Comparison of ENCODE assay signal across 8 mouse cellular contexts in genomic region chr4:21726912-21727614, GRCm38 (mm10). TPM values are rescaled to one million over a fixed set of nuclear protein-coding genes. Genes with fewer than 3 reads are reported as not detected.
A peak's percentile ranks its signal among the peaks of the same experiment; 100 is the strongest.
DNase-seq lines count a peak whose midpoint lies in the region; ATAC-seq lines count a peak whose summit lies in the region.

No protein-coding gene starts in this region.

- 0 out of 2 replicates have a peak overlapping the region, but pooled peaks have one; percentile 22 for H3K27ac ChIP-seq in limb, embryonic 11.5 days (replicated peaks; ENCODE audit: low read depth, low read length)
- H3K27ac ChIP-seq in midbrain, embryonic 13.5 days = peak overlapping the region; percentile 89
- H3K27ac ChIP-seq in stomach, embryonic 14.5 days (ENCODE audit: low read length) = peak overlapping the region; percentile 69

- peak; percentile 19 for DNase-seq in urinary bladder, postnatal 14 days (ENCODE audit: low spot score)
- no peak for DNase-seq in urinary bladder, postnatal 4 days (ENCODE audit: low spot score in 2 of 2)
- DNase-seq in embryo, embryonic 10 days (ENCODE audit: low spot score) = peak; percentile 81
- DNase-seq in kidney, adult 11 months = peak; percentile 33
- DNase-seq in limb, embryonic 11.5 days (ENCODE audit: low spot score) = peak; percentile 42

- peak overlapping the region; percentile 74; the same call in 1 of the 2 replicates for H3K9ac ChIP-seq in limb, embryonic 11.5 days (ENCODE audit: low read length)
- H3K9ac ChIP-seq in midbrain, embryonic 13.5 days (replicated peaks) = peak overlapping the region; percentile 88
- H3K9ac ChIP-seq in stomach, embryonic 14.5 days (replicated peaks; ENCODE audit: low read depth, low read length) = 0 out of 2 replicates have a peak overlapping the region, but pooled peaks have one; percentile 68

- ATAC-seq in granulocyte monocyte progenitor cell, adult 5-6 weeks (replicated peaks; ENCODE audit: poor library complexity, severe bottlenecking) = peak; percentile 70
- ATAC-seq in limb, embryonic 11.5 days (ENCODE audit: insufficient number of reproducible peaks, low FRiP score, low TSS enrichment, low read depth) = 0 out of 2 replicates have a peak, but pooled peaks have one; percentile 54
- peak; percentile 49 for ATAC-seq in midbrain, embryonic 13.5 days
- peak; percentile 56; the same call in 1 of the 2 replicates for ATAC-seq in stomach, embryonic 14.5 days (ENCODE audit: insufficient number of reproducible peaks, insufficient read depth, low FRiP score, low read depth)

- H3K27me3 ChIP-seq in limb, embryonic 11.5 days (ENCODE audit: control insufficient read depth, insufficient read depth, low read length) = no peaks in the 10 kb centered on the region
- H3K27me3 ChIP-seq in midbrain, embryonic 13.5 days = no peaks in the 10 kb centered on the region
- no peaks in the 10 kb centered on the region for H3K27me3 ChIP-seq in stomach, embryonic 14.5 days (ENCODE audit: control insufficient read depth, insufficient read depth, low read length)

- no peaks in the 10 kb centered on the region; the same call in 1 of the 2 replicates for H3K4me1 ChIP-seq in limb, embryonic 11.5 days (ENCODE audit: control insufficient read depth, insufficient read depth, low read length)
- H3K4me1 ChIP-seq in midbrain, embryonic 13.5 days (replicated peaks) = peaks cover 15% of the 10 kb centered on the region
- H3K4me1 ChIP-seq in stomach, embryonic 14.5 days (ENCODE audit: control insufficient read depth, insufficient read depth, low read length) = no peaks in the 10 kb centered on the region

- no peaks in the 10 kb centered on the region for H3K36me3 ChIP-seq in limb, embryonic 11.5 days (ENCODE audit: control insufficient read depth, insufficient read depth, low read length)
- no peaks in the 10 kb centered on the region for H3K36me3 ChIP-seq in midbrain, embryonic 13.5 days
- no peaks in the 10 kb centered on the region for H3K36me3 ChIP-seq in stomach, embryonic 14.5 days (ENCODE audit: control insufficient read depth, insufficient read depth, low read length)

- peak overlapping the region; percentile 60 for H3K4me3 ChIP-seq in limb, embryonic 11.5 days (ENCODE audit: low read depth, low read length)
- H3K4me3 ChIP-seq in midbrain, embryonic 13.5 days (replicated peaks) = peak overlapping the region; percentile 90
- H3K4me3 ChIP-seq in stomach, embryonic 14.5 days (ENCODE audit: low read depth, low read length) = peak overlapping the region; percentile 91

- H3K4me2 ChIP-seq in limb, embryonic 11.5 days (ENCODE audit: low read depth, severe bottlenecking) = peak overlapping the region; percentile 43
- peak overlapping the region; percentile 77 for H3K4me2 ChIP-seq in midbrain, embryonic 13.5 days (replicated peaks)
- H3K4me2 ChIP-seq in stomach, embryonic 14.5 days (replicated peaks; ENCODE audit: low read depth, low read length) = peak overlapping the region; percentile 74

- no peaks in the 10 kb centered on the region for H3K9me3 ChIP-seq in limb, embryonic 11.5 days (ENCODE audit: control insufficient read depth, low read length)
- H3K9me3 ChIP-seq in midbrain, embryonic 13.5 days = no peaks in the 10 kb centered on the region
- H3K9me3 ChIP-seq in stomach, embryonic 14.5 days (ENCODE audit: control insufficient read depth, low read depth, low read length) = no peaks in the 10 kb centered on the region

- 2% methylated on average over 22 of the region's 22 CpGs for WGBS in limb, embryonic 11.5 days
- 2% methylated on average over 22 of the region's 22 CpGs for WGBS in midbrain, embryonic 13.5 days
- under 1% methylated on average over 22 of the region's 22 CpGs for WGBS in stomach, embryonic 14.5 days

RNA-seq across cellular contexts. Expression of gene Ccnc, which starts 0.4 kb away (rescaled TPM):
- 22.2 and 31.3 TPM in 2 replicates for total RNA-seq in granulocyte monocyte progenitor cell, adult 5-6 weeks (2014; fragmentation: Nextera tagmentation)
- 34.0 and 41.4 TPM in 2 replicates for total RNA-seq in granulocyte monocyte progenitor cell, adult 5-6 weeks (2017)
- polyA plus RNA-seq in limb, embryonic 11.5 days (2014; fragmentation: Nextera tagmentation; extraction: Ambion mirVana) = 47.8 and 48.5 TPM in 2 replicates
- polyA plus RNA-seq in midbrain, embryonic 13.5 days (2015; fragmentation: Nextera tagmentation; extraction: Ambion mirVana) = 65.7 and 75.0 TPM in 2 replicates
- polyA plus RNA-seq in stomach, embryonic 14.5 days (2014; fragmentation: Nextera tagmentation; extraction: Ambion mirVana) = 46.7 and 49.7 TPM in 2 replicates

RNA-seq across cellular contexts. Expression of gene Usp45, which starts 39.9 kb away (rescaled TPM):
- total RNA-seq in granulocyte monocyte progenitor cell, adult 5-6 weeks (2014; fragmentation: Nextera tagmentation) = 15.3 and 29.5 TPM in 2 replicates
- total RNA-seq in granulocyte monocyte progenitor cell, adult 5-6 weeks (2017) = 12.0 and 14.4 TPM in 2 replicates
- 11.8 and 12.1 TPM in 2 replicates for polyA plus RNA-seq in limb, embryonic 11.5 days (2014; fragmentation: Nextera tagmentation; extraction: Ambion mirVana)
- 7.5 and 7.8 TPM in 2 replicates for polyA plus RNA-seq in midbrain, embryonic 13.5 days (2015; fragmentation: Nextera tagmentation; extraction: Ambion mirVana)
- 13.2 and 15.0 TPM in 2 replicates for polyA plus RNA-seq in stomach, embryonic 14.5 days (2014; fragmentation: Nextera tagmentation; extraction: Ambion mirVana)

RNA-seq across cellular contexts. Expression of gene Tstd3, which starts 39.9 kb away (rescaled TPM):
- total RNA-seq in granulocyte monocyte progenitor cell, adult 5-6 weeks (2014; fragmentation: Nextera tagmentation) = 9.1 and 11.7 TPM in 2 replicates
- 11.8 and 13.1 TPM in 2 replicates for total RNA-seq in granulocyte monocyte progenitor cell, adult 5-6 weeks (2017)
- polyA plus RNA-seq in limb, embryonic 11.5 days (2014; fragmentation: Nextera tagmentation; extraction: Ambion mirVana) = 10.7 and 11.6 TPM in 2 replicates
- polyA plus RNA-seq in midbrain, embryonic 13.5 days (2015; fragmentation: Nextera tagmentation; extraction: Ambion mirVana) = 28.5 and 30.6 TPM in 2 replicates
- 15.6 and 17.8 TPM in 2 replicates for polyA plus RNA-seq in stomach, embryonic 14.5 days (2014; fragmentation: Nextera tagmentation; extraction: Ambion mirVana)

RNA-seq across cellular contexts. Expression of gene Prdm13, which starts 41.3 kb away (rescaled TPM):
- not detected in 2 replicates for total RNA-seq in granulocyte monocyte progenitor cell, adult 5-6 weeks (2014; fragmentation: Nextera tagmentation)
- not detected in 2 replicates for total RNA-seq in granulocyte monocyte progenitor cell, adult 5-6 weeks (2017)
- polyA plus RNA-seq in limb, embryonic 11.5 days (2014; fragmentation: Nextera tagmentation; extraction: Ambion mirVana) = not detected in 2 replicates
- polyA plus RNA-seq in midbrain, embryonic 13.5 days (2015; fragmentation: Nextera tagmentation; extraction: Ambion mirVana) = 0.28 and 0.45 TPM in 2 replicates
- polyA plus RNA-seq in stomach, embryonic 14.5 days (2014; fragmentation: Nextera tagmentation; extraction: Ambion mirVana) = not detected in 2 replicates

Comparison
In these comparisons a context has a peak if more than half of its experiments do, and no peak if none do; other contexts are left out.
1. DNase-seq: peak in urinary bladder, postnatal 14 days (single experiment), embryo, embryonic 10 days (single experiment), kidney, adult 11 months (single experiment) and limb, embryonic 11.5 days (single experiment); none in urinary bladder, postnatal 4 days (0 of 2).
2. H3K27ac ChIP-seq: peak in every context shown above with its lines; median percentile 89 in midbrain, embryonic 13.5 days; 69 in stomach, embryonic 14.5 days; 22 in limb, embryonic 11.5 days.
3. Peak in every context shown above with its lines, with median percentiles within 50 percentile points of each other: ATAC-seq, H3K4me2 ChIP-seq, H3K4me3 ChIP-seq and H3K9ac ChIP-seq.